ENCODE assay signal across 8 mouse cellular contexts in the genomic region with DNA sequence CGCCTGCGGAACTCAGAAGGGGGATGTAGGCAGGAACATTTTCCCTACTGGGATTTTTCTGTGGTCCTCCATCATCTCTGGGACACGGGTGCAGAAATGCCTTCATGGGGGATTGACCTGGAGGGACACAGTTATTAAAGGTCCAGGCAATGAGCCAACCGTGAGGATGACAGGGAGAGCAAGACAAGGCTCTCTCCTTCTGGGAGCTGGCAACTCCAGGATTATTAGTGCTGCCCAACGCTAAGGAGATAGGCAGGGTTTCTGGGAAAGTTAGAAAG. TPM values are rescaled to one million over a fixed set of nuclear protein-coding genes. Genes with fewer than 3 reads are reported as not detected.
A peak's percentile ranks its signal among the peaks of the same experiment; 100 is the strongest.
DNase-seq lines count a peak whose midpoint lies in the region; ATAC-seq and TF ChIP-seq lines count a peak whose summit lies in the region.

No protein-coding gene starts in this region.

- no peaks in the 10 kb centered on the region for H3K27me3 ChIP-seq in forebrain, embryonic 11.5 days (ENCODE audit: control insufficient read depth, insufficient read depth, low read length)
- H3K27me3 ChIP-seq in liver, embryonic 14.5 days (ENCODE audit: control insufficient read depth, insufficient read depth, low read length), result peaks cover 46% of the 10 kb centered on the region

- H3K4me3 ChIP-seq in forebrain, embryonic 11.5 days (ENCODE audit: low read depth, low read length), result peak overlapping the region; percentile 95
- no peak overlapping the region; a peak in 1 of 4 replicates for H3K4me3 ChIP-seq in liver, embryonic 14.5 days (ENCODE audit: insufficient read depth in 1 of 2, low read depth in 2 of 2, low read length in 2 of 2)

- no peaks in the 10 kb centered on the region for H3K36me3 ChIP-seq in forebrain, embryonic 11.5 days (ENCODE audit: control insufficient read depth, insufficient read depth, low read length)
- H3K36me3 ChIP-seq in liver, embryonic 14.5 days (replicated peaks; ENCODE audit: control insufficient read depth, insufficient read depth, low read depth), result no peaks in the 10 kb centered on the region

- ATAC-seq in cerebellum, adult (ENCODE audit: insufficient number of reproducible peaks, low FRiP score, low TSS enrichment), result no peak
- no peak for ATAC-seq in forebrain, embryonic 11.5 days (replicated peaks; ENCODE audit: low FRiP score)
- no peak for ATAC-seq in liver, embryonic 14.5 days (ENCODE audit: insufficient read depth)

- no peaks in the 10 kb centered on the region for H3K9me3 ChIP-seq in forebrain, embryonic 11.5 days (ENCODE audit: control insufficient read depth, low read length)
- H3K9me3 ChIP-seq in liver, embryonic 14.5 days (ENCODE audit: control insufficient read depth, low read length), result no peaks in the 10 kb centered on the region

- H3K4me1 ChIP-seq in forebrain, embryonic 11.5 days (replicated peaks; ENCODE audit: control insufficient read depth, insufficient read depth, low read length), result peaks cover 11% of the 10 kb centered on the region; the same call in 1 of the 2 replicates
- H3K4me1 ChIP-seq in liver, embryonic 14.5 days (replicated peaks; ENCODE audit: control insufficient read depth in 2 of 2, insufficient read depth in 2 of 2, low read length in 1 of 2), result no peaks in the 10 kb centered on the region; a peak in 2 of 4 replicates

- no peak for TF ChIP-seq EP300 in liver, embryonic 14.5 days (IDR thresholded peaks at IDR 0.05; ENCODE audit: low read depth)

- H3K27ac ChIP-seq in forebrain, embryonic 11.5 days (ENCODE audit: low read depth, low read length), result no peak overlapping the region
- no peak overlapping the region for H3K27ac ChIP-seq in liver, embryonic 14.5 days

- H3K4me2 ChIP-seq in forebrain, embryonic 11.5 days (ENCODE audit: low read depth, low read length, severe bottlenecking), result peak overlapping the region; percentile 85
- H3K4me2 ChIP-seq in liver, embryonic 14.5 days (ENCODE audit: low read depth), result peak overlapping the region; percentile 56; the same call in 1 of the 2 replicates

- peak overlapping the region; percentile 95 for H3K9ac ChIP-seq in forebrain, embryonic 11.5 days (ENCODE audit: low read length)
- H3K9ac ChIP-seq in liver, embryonic 14.5 days (replicated peaks), result no peak overlapping the region

- DNase-seq in cerebellum, adult 11 months, result peak; percentile 46
- peak; percentile 27 for DNase-seq in 3T3-L1 (ENCODE audit: low read depth, low spot score)
- no peak for DNase-seq in forebrain, embryonic 11.5 days (ENCODE audit: low spot score)
- no peak for DNase-seq in liver, embryonic 14.5 days (ENCODE audit: low read depth in 3 of 3, low spot score in 3 of 3)
- DNase-seq in thymus, postnatal 0 days (ENCODE audit: low spot score), result no peak
- DNase-seq in urinary bladder, postnatal 4 days (ENCODE audit: low spot score in 2 of 2), result no peak
- no peak for DNase-seq in frontal cortex, postnatal 36 days (ENCODE audit: low spot score in 2 of 2)

- 1% methylated on average over 5 of the region's 5 CpGs for WGBS in forebrain, embryonic 11.5 days
- 17% methylated on average over 5 of the region's 5 CpGs for WGBS in liver, embryonic 14.5 days (ENCODE audit: insufficient replicate concordance)

- no peak for TF ChIP-seq CTCF in liver, embryonic 14.5 days (IDR thresholded peaks at IDR 0.05; ENCODE audit: low read depth)

RNA-seq across cellular contexts. Expression of gene Mgat3, which starts 1.0 kb away (rescaled TPM):
- polyA plus RNA-seq in forebrain, embryonic 11.5 days (2014; fragmentation: Nextera tagmentation; extraction: Ambion mirVana), result 8.8 and 9.2 TPM in 2 replicates
- polyA plus RNA-seq in liver, embryonic 14.5 days (2012; rRNA removed), result 0.95 and 1.0 TPM in 2 replicates
- polyA plus RNA-seq in liver, embryonic 14.5 days (2014; fragmentation: Nextera tagmentation; extraction: Ambion mirVana), result 0.33 and 0.45 TPM in 2 replicates
- polyA plus RNA-seq in thymus, postnatal 0 days (2015; fragmentation: Nextera tagmentation; extraction: Ambion mirVana), result 4.7 and 5.0 TPM in 2 replicates

RNA-seq across cellular contexts. Expression of gene Tab1, which starts 41.6 kb away (rescaled TPM):
- polyA plus RNA-seq in forebrain, embryonic 11.5 days (2014; fragmentation: Nextera tagmentation; extraction: Ambion mirVana), result 36.7 and 40.0 TPM in 2 replicates
- polyA plus RNA-seq in liver, embryonic 14.5 days (2012; rRNA removed), result 11.2 and 11.9 TPM in 2 replicates
- 9.4 and 10.8 TPM in 2 replicates for polyA plus RNA-seq in liver, embryonic 14.5 days (2014; fragmentation: Nextera tagmentation; extraction: Ambion mirVana)
- polyA plus RNA-seq in thymus, postnatal 0 days (2015; fragmentation: Nextera tagmentation; extraction: Ambion mirVana), result 37.3 and 38.2 TPM in 2 replicates

RNA-seq across cellular contexts. Expression of gene Mief1, which starts 59.3 kb away (rescaled TPM):
- 47.0 and 47.1 TPM in 2 replicates for polyA plus RNA-seq in forebrain, embryonic 11.5 days (2014; fragmentation: Nextera tagmentation; extraction: Ambion mirVana)
- polyA plus RNA-seq in liver, embryonic 14.5 days (2012; rRNA removed), result 4.3 and 4.8 TPM in 2 replicates
- 13.3 and 14.5 TPM in 2 replicates for polyA plus RNA-seq in liver, embryonic 14.5 days (2014; fragmentation: Nextera tagmentation; extraction: Ambion mirVana)
- polyA plus RNA-seq in thymus, postnatal 0 days (2015; fragmentation: Nextera tagmentation; extraction: Ambion mirVana), result 25.3 and 27.7 TPM in 2 replicates

Comparison
In these comparisons a context has a peak if more than half of its experiments do, and no peak if none do; other contexts are left out.
1. DNase-seq: peak in cerebellum, adult 11 months (single experiment) and 3T3-L1 (single experiment); none in forebrain, embryonic 11.5 days (single experiment), liver, embryonic 14.5 days (0 of 3), thymus, postnatal 0 days (single experiment), urinary bladder, postnatal 4 days (0 of 2) and frontal cortex, postnatal 36 days (0 of 2).